16 mouse cellular contexts compared by ENCODE assay signal in genomic region chr6:48464966-48465679, GRCm38 (mm10). TPM values are rescaled to one million over a fixed set of nuclear protein-coding genes. Genes with fewer than 3 reads are reported as not detected.
DNase-seq lines count a peak whose midpoint lies in the region; ATAC-seq and TF ChIP-seq lines count a peak whose summit lies in the region.
"Had no signal": no experiment of that assay in that cellular context is flagged by ENCODE, and none has a peak within 500 bp of the region (broad histone marks: within the 10 kb centered on the region; RNA-seq: fewer than 3 reads in every experiment).

No protein-coding gene starts in this region.

- no peak overlapping the region for H3K4me2 ChIP-seq in kidney, embryonic 16.5 days (replicated peaks; ENCODE audit: low read depth, low read length)
- H3K4me2 ChIP-seq: embryonic facial prominence, embryonic 13.5 days; midbrain, embryonic 12.5 days had no signal

- no peaks in the 10 kb centered on the region for H3K36me3 ChIP-seq in kidney, embryonic 16.5 days (ENCODE audit: insufficient read depth, low read length)
- H3K36me3 ChIP-seq in small intestine, adult 2 months (ENCODE audit: control insufficient read depth, insufficient read depth, low read length) = no peaks in the 10 kb centered on the region
- H3K36me3 ChIP-seq: embryonic facial prominence, embryonic 13.5 days; G1E; midbrain, embryonic 12.5 days had no signal

- peak; percentile 21 for DNase-seq in layer of hippocampus, adult 11-12 months (ENCODE audit: low spot score)
- no peak for DNase-seq in layer of hippocampus, adult 9-10 months (ENCODE audit: low spot score)
- DNase-seq in right cerebral cortex, adult 18-20 months = peak; percentile 60
- no peak for DNase-seq in right cerebral cortex, postnatal 4 days
- no peak for DNase-seq in B cell, adult 2 months
- DNase-seq in adrenal gland, adult (ENCODE audit: inconsistent age in 2 of 2, low spot score in 1 of 2) = no peak
- DNase-seq: adrenal gland, adult 2 months; cerebellum, adult 8-10 months; lung, adult 2 months; lung, postnatal 4 days; thymus, postnatal 14 days had no signal

- TF ChIP-seq POLR2A in small intestine, adult 2 months (IDR thresholded peaks at IDR 0.05; ENCODE audit: low read depth, low read length) = no peak

- no peak overlapping the region for H3K9ac ChIP-seq in kidney, embryonic 16.5 days (replicated peaks; ENCODE audit: low read length)
- H3K9ac ChIP-seq: embryonic facial prominence, embryonic 13.5 days; midbrain, embryonic 12.5 days had no signal

- H3K4me1 ChIP-seq in kidney, embryonic 16.5 days (ENCODE audit: insufficient read depth, low read length) = no peaks in the 10 kb centered on the region
- H3K4me1 ChIP-seq in small intestine, adult 2 months (ENCODE audit: control insufficient read depth, insufficient read depth, insufficient read length, low read length) = peaks cover 29% of the 10 kb centered on the region

- no peaks in the 10 kb centered on the region for H3K27me3 ChIP-seq in kidney, embryonic 16.5 days (ENCODE audit: insufficient read depth, low read length)
- no peaks in the 10 kb centered on the region for H3K27me3 ChIP-seq in small intestine, adult 2 months (ENCODE audit: control insufficient read depth, insufficient read depth, low read length)
- H3K27me3 ChIP-seq: embryonic facial prominence, embryonic 13.5 days; midbrain, embryonic 12.5 days had no signal

- ATAC-seq in kidney, embryonic 16.5 days (ENCODE audit: low FRiP score, low TSS enrichment) = 0 out of 2 replicates have a peak, but pooled peaks have one; percentile 17

- WGBS in kidney, embryonic 16.5 days = 90% methylated on average over 13 of the region's 13 CpGs
- 51% methylated on average over 13 of the region's 13 CpGs for WGBS in small intestine, adult 2 months

- no peak for TF ChIP-seq CTCF in small intestine, adult 2 months (IDR thresholded peaks at IDR 0.05; ENCODE audit: extremely low read depth, insufficient read length, insufficient replicate concordance, low read depth, low read length)

- no peak overlapping the region for H3K27ac ChIP-seq in kidney, embryonic 16.5 days (ENCODE audit: low read length)
- H3K27ac ChIP-seq in small intestine, adult 2 months (ENCODE audit: insufficient read depth, low read depth, low read length) = peak overlapping the region; percentile 58
- H3K27ac ChIP-seq: embryonic facial prominence, embryonic 13.5 days; midbrain, embryonic 12.5 days had no signal

- no peak overlapping the region for H3K4me3 ChIP-seq in kidney, embryonic 16.5 days (ENCODE audit: low read length)
- H3K4me3 ChIP-seq in small intestine, adult 2 months (ENCODE audit: low read depth, low read length) = no peak overlapping the region
- H3K4me3 ChIP-seq: embryonic facial prominence, embryonic 13.5 days; midbrain, embryonic 12.5 days had no signal

- no peaks in the 10 kb centered on the region for H3K9me3 ChIP-seq in kidney, embryonic 16.5 days (ENCODE audit: low read length)
- H3K9me3 ChIP-seq: embryonic facial prominence, embryonic 13.5 days; G1E; midbrain, embryonic 12.5 days had no signal

RNA-seq across cellular contexts. Expression of gene Sspo, which starts 17.1 kb away (rescaled TPM):
- polyA plus RNA-seq in kidney, embryonic 16.5 days (2015; fragmentation: Nextera tagmentation; extraction: Ambion mirVana) = 0.36 and 0.97 TPM in 2 replicates
- 0.98 and 3.0 TPM in 2 replicates for polyA plus RNA-seq in small intestine, adult 2 months (2012; rRNA removed)
- polyA plus RNA-seq: G1E had no signal

RNA-seq across cellular contexts. Expression of gene Zfp467, which starts 19.5 kb away (rescaled TPM):
- polyA plus RNA-seq in kidney, embryonic 16.5 days (2015; fragmentation: Nextera tagmentation; extraction: Ambion mirVana) = 32.0 and 33.9 TPM in 2 replicates
- polyA plus RNA-seq in small intestine, adult 2 months (2012; rRNA removed) = 12.4 and 24.7 TPM in 2 replicates

Comparison
In these comparisons a context has a peak if more than half of its experiments do, and no peak if none do; other contexts are left out.
1. DNase-seq: peak in layer of hippocampus, adult 11-12 months (single experiment) and right cerebral cortex, adult 18-20 months (single experiment); none in layer of hippocampus, adult 9-10 months (single experiment), right cerebral cortex, postnatal 4 days (single experiment), B cell, adult 2 months (0 of 2) and adrenal gland, adult (0 of 2).